Mouse (Mus musculus) midbrain, embryonic 10.5 days (tissue): ENCODE data around the gene Pde6h. TPM values are rescaled to one million over a fixed set of nuclear protein-coding genes. Genes with fewer than 3 reads are reported as not detected.

Experiments
- DNase-seq: peaks from one replicate; pipeline ENCODE4 v3.0.0-alpha.2; 2017; ENCODE audit warnings: low spot score
- H3K27ac ChIP-seq: fragments of 300-500 bp; sonication (generic); replicated peaks from 2 replicates; pipeline ENCODE4 v1.5.1; 2016; ENCODE audit warnings: mild to moderate bottlenecking
- H3K27me3 ChIP-seq: fragments of 300-500 bp; sonication (generic); 2 replicates; pipeline ENCODE4 v1.6.1; 2016; ENCODE audit warnings: low read depth, mild to moderate bottlenecking; ENCODE audit not compliant: poor library complexity, severe bottlenecking
- H3K36me3 ChIP-seq: fragments of 300-500 bp; sonication (generic); 2 replicates; pipeline ENCODE4 v1.6.1; 2016; ENCODE audit warnings: mild to moderate bottlenecking, moderate library complexity
- H3K4me1 ChIP-seq: fragments of 300-500 bp; sonication (generic); 2 replicates; pipeline ENCODE4 v1.6.1; 2016
- H3K4me3 ChIP-seq: fragments of 300-500 bp; sonication (generic); 2 replicates; pipeline ENCODE4 v1.5.1; 2016; ENCODE audit warnings: mild to moderate bottlenecking, moderate library complexity
- H3K9me3 ChIP-seq: fragments of 300-500 bp; sonication (generic); replicated peaks from 2 replicates; pipeline ENCODE4 v1.6.1; 2016; ENCODE audit warnings: mild to moderate bottlenecking
- WGBS: fragments of 180-500 bp; shearing (Covaris S2); methylation state at CpG from one replicate; pipeline ENCODE4 v1.1.7; 2016; 5-methylcytosine and 5-hydroxymethylcytosine counted together
- polyA plus RNA-seq: library from polyadenylated mRNA; unstranded; fragments of >200 nt; fragmentation: Nextera tagmentation; extraction: Ambion mirVana; gene quantifications from 2 replicates; pipeline ENCODE4 v1.2.1, GENCODE M21; 2016

Pde6h gene
- polyA plus RNA-seq, 1 experiment from 2014 or later = not detected

- peaks cover 7% of the 10 kb centered on the region; the same call in 1 of the 2 replicates for H3K4me1 ChIP-seq
- H3K9me3 ChIP-seq = no peaks in the 10 kb centered on the region
- no peak overlapping the region for H3K27ac ChIP-seq
- H3K4me3 ChIP-seq = no peak overlapping the region
- no peak for DNase-seq
- H3K36me3 ChIP-seq = no peaks in the 10 kb centered on the region
- H3K27me3 ChIP-seq = no peaks in the 10 kb centered on the region
- 90% methylated on average over 9 of the region's 9 CpGs for WGBS
Measured at GRCm38 (mm10) chr6:136936361-136936760, 12.7 kb downstream of the Pde6h start.

GRCm38 (mm10) chr6:136937117-136937516 lies 13.5 kb downstream of the Pde6h start:
- H3K36me3 ChIP-seq = no peaks in the 10 kb centered on the region
- no peaks in the 10 kb centered on the region for H3K27me3 ChIP-seq
- H3K4me3 ChIP-seq = no peak overlapping the region
- H3K27ac ChIP-seq = no peak overlapping the region
- DNase-seq = no peak
- 88% methylated on average over 3 of the region's 3 CpGs for WGBS
- H3K4me1 ChIP-seq = peaks cover 8% of the 10 kb centered on the region; the same call in 1 of the 2 replicates
- H3K9me3 ChIP-seq = no peaks in the 10 kb centered on the region

- H3K4me1 ChIP-seq = peaks cover 8% of the 10 kb centered on the region; the same call in 1 of the 2 replicates
- 83% methylated on average over 18 of the region's 18 CpGs for WGBS
- DNase-seq = no peak
- H3K4me3 ChIP-seq = no peak overlapping the region
- H3K9me3 ChIP-seq = no peaks in the 10 kb centered on the region
- no peak overlapping the region for H3K27ac ChIP-seq
- H3K27me3 ChIP-seq = no peaks in the 10 kb centered on the region
- H3K36me3 ChIP-seq = no peaks in the 10 kb centered on the region
Measured at GRCm38 (mm10) chr6:136938331-136939126, 14.9 kb downstream of the Pde6h start.

- DNase-seq = no peak
- Histone ChIP-seq H3K27ac (no peak overlapping the region), H3K4me1 (peaks cover 8% of the 10 kb centered on the region; the same call in 1 of the 2 replicates), H3K4me3 (no peak overlapping the region), H3K9me3 (no peaks in the 10 kb centered on the region), H3K36me3 (no peaks in the 10 kb centered on the region), H3K27me3 (no peaks in the 10 kb centered on the region)
- WGBS = 86% methylated on average over 14 of the region's 14 CpGs
Measured at GRCm38 (mm10) chr6:136939326-136940187, 15.9 kb downstream of the Pde6h start.

GRCm38 (mm10) chr6:136940188-136940960 lies 16.7 kb downstream of the Pde6h start:
- Histone ChIP-seq H3K4me1 (peaks cover 5% of the 10 kb centered on the region; the same call in 1 of the 2 replicates), H3K4me3 (no peak overlapping the region), H3K27ac (no peak overlapping the region), H3K36me3 (no peaks in the 10 kb centered on the region), H3K9me3 (no peaks in the 10 kb centered on the region), H3K27me3 (no peaks in the 10 kb centered on the region)
- DNase-seq = no peak
- 83% methylated on average over 11 of the region's 11 CpGs for WGBS

- Histone ChIP-seq H3K4me3 (no peak within 1 kb of the TSS), H3K9me3 (no peaks in the 10 kb centered on the region), H3K27ac (peak within 1 kb of the TSS; percentile 42), H3K4me1 (peaks cover 7% of the 10 kb centered on the region; the same call in 1 of the 2 replicates), H3K36me3 (no peaks in the 10 kb centered on the region), H3K27me3 (no peaks in the 10 kb centered on the region)
- 64% methylated on average over 12 of the region's 12 CpGs for WGBS
- no peak for DNase-seq
Measured at GRCm38 (mm10) chr6:136941051-136942021, 17.7 kb downstream of the Pde6h start, which contains the start of gene Arhgdib. Gene Arhgdib (minus strand): TSS chr6:136941899.

- 90% methylated on average over 9 of the region's 9 CpGs for WGBS
- H3K4me3 ChIP-seq = no peak overlapping the region
- H3K36me3 ChIP-seq = no peaks in the 10 kb centered on the region
- H3K27ac ChIP-seq = no peak overlapping the region
- no peak for DNase-seq
- H3K9me3 ChIP-seq = no peaks in the 10 kb centered on the region
- H3K27me3 ChIP-seq = no peaks in the 10 kb centered on the region
- peaks cover 15% of the 10 kb centered on the region for H3K4me1 ChIP-seq
Measured at GRCm38 (mm10) chr6:136942280-136942679, 18.6 kb downstream of the Pde6h start.

GRCm38 (mm10) chr6:136943392-136943791 lies 19.8 kb downstream of the Pde6h start:
- no peak for DNase-seq
- Histone ChIP-seq H3K9me3 (no peaks in the 10 kb centered on the region), H3K4me1 (peaks cover 15% of the 10 kb centered on the region), H3K27ac (no peak overlapping the region), H3K4me3 (no peak overlapping the region), H3K36me3 (no peaks in the 10 kb centered on the region), H3K27me3 (no peaks in the 10 kb centered on the region)

GRCm38 (mm10) chr6:136944511-136944910 lies 20.9 kb downstream of the Pde6h start:
- H3K27me3 ChIP-seq = no peaks in the 10 kb centered on the region
- no peaks in the 10 kb centered on the region for H3K36me3 ChIP-seq
- H3K9me3 ChIP-seq = no peaks in the 10 kb centered on the region
- 90% methylated on average over 8 of the region's 8 CpGs for WGBS
- H3K27ac ChIP-seq = no peak overlapping the region
- H3K4me3 ChIP-seq = no peak overlapping the region
- H3K4me1 ChIP-seq = peaks cover 15% of the 10 kb centered on the region
- no peak for DNase-seq

GRCm38 (mm10) chr6:136946241-136946640 lies 22.6 kb downstream of the Pde6h start:
- no peak overlapping the region for H3K4me3 ChIP-seq
- H3K9me3 ChIP-seq = no peaks in the 10 kb centered on the region
- H3K27ac ChIP-seq = no peak overlapping the region
- no peaks in the 10 kb centered on the region for H3K27me3 ChIP-seq
- no peaks in the 10 kb centered on the region for H3K36me3 ChIP-seq
- 90% methylated on average over 5 of the region's 5 CpGs for WGBS
- peaks cover 13% of the 10 kb centered on the region for H3K4me1 ChIP-seq
- DNase-seq = no peak

- 52% methylated on average over 9 of the region's 9 CpGs for WGBS
- no peak for DNase-seq
- Histone ChIP-seq H3K27me3 (no peaks in the 10 kb centered on the region), H3K4me3 (no peak overlapping the region), H3K9me3 (no peaks in the 10 kb centered on the region), H3K36me3 (no peaks in the 10 kb centered on the region), H3K4me1 (peaks cover 11% of the 10 kb centered on the region), H3K27ac (no peak overlapping the region)
Measured at GRCm38 (mm10) chr6:136946943-136947342, 23.3 kb downstream of the Pde6h start.
